Comparison of ENCODE assay signal across 23 mouse cellular contexts in the genomic region with DNA sequence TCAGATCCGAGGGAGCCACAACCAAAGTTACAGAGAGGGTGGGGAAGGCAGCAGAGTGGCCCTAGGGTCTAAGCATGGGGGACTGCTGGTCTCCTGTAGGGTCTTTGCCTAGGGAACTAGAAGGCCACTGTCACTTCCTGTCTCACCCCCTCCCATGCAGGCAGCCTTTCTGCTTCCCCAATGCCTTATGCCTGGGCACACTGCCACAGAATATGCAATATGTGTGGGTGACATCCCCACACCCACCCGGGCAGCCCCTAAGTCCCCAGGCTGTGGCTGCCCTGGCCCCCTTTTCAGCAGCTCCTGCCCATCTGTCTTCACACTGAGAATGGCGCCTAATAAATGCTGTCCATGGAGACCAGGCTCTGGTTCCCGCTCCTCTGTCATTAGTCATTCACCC. TPM values are rescaled to one million over a fixed set of nuclear protein-coding genes. Genes with fewer than 3 reads are reported as not detected.
DNase-seq lines count a peak whose midpoint lies in the region; ATAC-seq and TF ChIP-seq lines count a peak whose summit lies in the region.
"Had no signal": no experiment of that assay in that cellular context is flagged by ENCODE, and none has a peak within 500 bp of the region (broad histone marks: within the 10 kb centered on the region; RNA-seq: fewer than 3 reads in every experiment).

No protein-coding gene starts in this region.

- TF ChIP-seq EP300 in stomach, postnatal 0 days (optimal IDR thresholded peaks at IDR 0.05), result no peak

- whole genome bisulfite sequencing in lung, embryonic 14.5 days, result 20% methylated on average over 4 of the region's 4 CpGs
- 33% methylated on average over 4 of the region's 4 CpGs for WGBS in lung, adult 2 months
- 49% methylated on average over 4 of the region's 4 CpGs for whole genome bisulfite sequencing in stomach, postnatal 0 days
- 60% methylated on average over 4 of the region's 4 CpGs for WGBS in midbrain, embryonic 10.5 days

- H3K9ac ChIP-seq in lung, embryonic 14.5 days, result no peak overlapping the region
- H3K9ac ChIP-seq in stomach, postnatal 0 days (ENCODE audit: low read length), result peak overlapping the region; percentile 27; the same call in 1 of the 2 replicates
- H3K9ac ChIP-seq: forebrain, embryonic 12.5 days; heart, embryonic 13.5 days; hindbrain, embryonic 12.5 days; liver, embryonic 15.5 days; midbrain, embryonic 13.5 days had no signal

- no peak for TF ChIP-seq POLR2A in lung, adult 2 months (IDR thresholded peaks at IDR 0.05; ENCODE audit: borderline replicate concordance, extremely low read depth, low read depth, low read length)

- peaks cover 15% of the 10 kb centered on the region for H3K27me3 ChIP-seq in lung, embryonic 14.5 days (ENCODE audit: insufficient read depth, low read length)
- H3K27me3 ChIP-seq in stomach, postnatal 0 days (ENCODE audit: control insufficient read depth, insufficient read depth, low read length), result no peaks in the 10 kb centered on the region
- H3K27me3 ChIP-seq in midbrain, embryonic 10.5 days (ENCODE audit: low read depth, poor library complexity, severe bottlenecking), result peaks cover 64% of the 10 kb centered on the region

- H3K4me1 ChIP-seq in lung, embryonic 14.5 days (ENCODE audit: insufficient read depth), result peaks cover 20% of the 10 kb centered on the region
- peaks cover 7% of the 10 kb centered on the region for H3K4me1 ChIP-seq in lung, adult 2 months (ENCODE audit: control insufficient read depth, insufficient read depth, low read length)
- H3K4me1 ChIP-seq in stomach, postnatal 0 days (replicated peaks; ENCODE audit: control insufficient read depth, insufficient read depth), result no peaks in the 10 kb centered on the region; the same call in 1 of the 2 replicates
- peaks cover 20% of the 10 kb centered on the region for H3K4me1 ChIP-seq in midbrain, embryonic 10.5 days

- no peak overlapping the region for H3K4me3 ChIP-seq in lung, embryonic 14.5 days (ENCODE audit: low read depth, low read length)
- no peak overlapping the region for H3K4me3 ChIP-seq in lung, adult 2 months (replicated peaks; ENCODE audit: extremely low read depth, low read depth, low read length)
- no peak overlapping the region for H3K4me3 ChIP-seq in stomach, postnatal 0 days (ENCODE audit: low read depth, low read length)
- no peak overlapping the region for H3K4me3 ChIP-seq in midbrain, embryonic 10.5 days
- H3K4me3 ChIP-seq: forebrain, embryonic 12.5 days; heart, embryonic 13.5 days; hindbrain, embryonic 12.5 days; layer of hippocampus, adult 2 months; limb, embryonic 10.5 days; liver, embryonic 15.5 days; midbrain, embryonic 13.5 days had no signal

- peak; percentile 15; the same call in 1 of the 2 replicates for ATAC-seq in lung, embryonic 14.5 days (ENCODE audit: insufficient read depth)
- ATAC-seq in hematopoietic stem cell, adult 5-6 weeks (replicated peaks in 1 of 2; ENCODE audit: insufficient read depth in 1 of 2, low FRiP score in 2 of 2, low TSS enrichment in 1 of 2, low read depth in 1 of 2, poor library complexity in 2 of 2, severe bottlenecking in 2 of 2), result peak; percentile 44 to 51
- ATAC-seq in stomach, postnatal 0 days (ENCODE audit: low FRiP score, low TSS enrichment), result 0 out of 2 replicates have a peak, but pooled peaks have one; percentile 1
- ATAC-seq: midbrain, embryonic 13.5 days; Patski had no signal

- peak; percentile 40 for DNase-seq in adrenal gland, postnatal 14 days
- DNase-seq in adrenal gland, adult 18-20 months (ENCODE audit: low spot score in 2 of 2), result no peak
- peak; percentile 70 for DNase-seq in lung, embryonic 14.5 days
- DNase-seq in lung, adult 2 months, result no peak
- DNase-seq in stomach, postnatal 0 days (ENCODE audit: low spot score), result no peak
- DNase-seq in midbrain, embryonic 10.5 days (ENCODE audit: low spot score), result no peak
- DNase-seq: gastrocnemius, postnatal 25 days; heart, postnatal 14 days; kidney, postnatal 25 days; liver; right cerebral cortex, postnatal 14 days; thymus, postnatal 14 days had no signal

- H3K27ac ChIP-seq in lung, embryonic 14.5 days (ENCODE audit: low read depth), result peak overlapping the region; percentile 16; the same call in 1 of the 2 replicates
- peak overlapping the region; percentile 56; the same call in 1 of the 2 replicates for H3K27ac ChIP-seq in stomach, postnatal 0 days (replicated peaks)
- no peak overlapping the region for H3K27ac ChIP-seq in midbrain, embryonic 10.5 days (replicated peaks)
- H3K27ac ChIP-seq: forebrain, embryonic 12.5 days; heart, embryonic 13.5 days; hindbrain, embryonic 12.5 days; layer of hippocampus, adult 2 months; limb, embryonic 10.5 days; liver, embryonic 15.5 days; midbrain, embryonic 13.5 days had no signal

- H3K4me2 ChIP-seq in lung, embryonic 14.5 days, result no peak overlapping the region
- peak overlapping the region; percentile 17; the same call in 1 of the 2 replicates for H3K4me2 ChIP-seq in stomach, postnatal 0 days (replicated peaks; ENCODE audit: low read depth)
- H3K4me2 ChIP-seq: forebrain, embryonic 12.5 days; heart, embryonic 13.5 days; hindbrain, embryonic 12.5 days; liver, embryonic 15.5 days; midbrain, embryonic 13.5 days had no signal

- H3K9me3 ChIP-seq in lung, embryonic 14.5 days (ENCODE audit: low read depth, low read length), result no peaks in the 10 kb centered on the region
- H3K9me3 ChIP-seq in stomach, postnatal 0 days (ENCODE audit: control insufficient read depth, low read length), result no peaks in the 10 kb centered on the region
- no peaks in the 10 kb centered on the region for H3K9me3 ChIP-seq in midbrain, embryonic 10.5 days (replicated peaks)
- H3K9me3 ChIP-seq: forebrain, embryonic 12.5 days; heart, embryonic 13.5 days; hindbrain, embryonic 12.5 days; limb, embryonic 10.5 days; liver, embryonic 15.5 days; midbrain, embryonic 13.5 days had no signal

- H3K36me3 ChIP-seq in lung, embryonic 14.5 days (ENCODE audit: insufficient read depth), result no peaks in the 10 kb centered on the region
- H3K36me3 ChIP-seq in stomach, postnatal 0 days (ENCODE audit: control insufficient read depth, insufficient read depth, low read length), result no peaks in the 10 kb centered on the region
- no peaks in the 10 kb centered on the region for H3K36me3 ChIP-seq in midbrain, embryonic 10.5 days
- H3K36me3 ChIP-seq: forebrain, embryonic 12.5 days; heart, embryonic 13.5 days; hindbrain, embryonic 12.5 days; limb, embryonic 10.5 days; liver, embryonic 15.5 days; midbrain, embryonic 13.5 days had no signal

- no peak for TF ChIP-seq CTCF in lung, embryonic 14.5 days (IDR thresholded peaks at IDR 0.05; ENCODE audit: low read depth)
- TF ChIP-seq CTCF in lung, adult 2 months (IDR thresholded peaks at IDR 0.05; ENCODE audit: insufficient read depth, low read length), result no peak
- TF ChIP-seq CTCF in stomach, postnatal 0 days (IDR thresholded peaks at IDR 0.05; ENCODE audit: low read depth), result no peak

RNA-seq across cellular contexts. Expression of a gene that starts 22.8 kb away (rescaled TPM):
- 33.9 and 38.9 TPM in 2 replicates for total RNA-seq in adrenal gland, postnatal 14 days (2021)
- total RNA-seq in adrenal gland, adult 18-20 months (2021), result 10 to 100 TPM; 38.7 to 43.8 TPM
- polyA plus RNA-seq in lung, embryonic 14.5 days (2014; fragmentation: Nextera tagmentation; extraction: Ambion mirVana), result 27.6 and 29.5 TPM in 2 replicates
- polyA plus RNA-seq in lung, adult 2 months (2012; rRNA removed), result 82.9 and 97.2 TPM in 2 replicates
- 3.3 and 5.7 TPM in 2 replicates for total RNA-seq in hematopoietic stem cell, adult 5-6 weeks (2017)
- 30.6 and 35.6 TPM in 2 replicates for polyA plus RNA-seq in stomach, postnatal 0 days (2015; fragmentation: Nextera tagmentation; extraction: Ambion mirVana)
- 26.7 and 30.3 TPM in 2 replicates for polyA plus RNA-seq in midbrain, embryonic 10.5 days (2016; fragmentation: Nextera tagmentation; extraction: Ambion mirVana)

RNA-seq across cellular contexts. Expression of a gene that starts 36.9 kb away (rescaled TPM):
- 678 and 701 TPM in 2 replicates for total RNA-seq in adrenal gland, postnatal 14 days (2021)
- total RNA-seq in adrenal gland, adult 18-20 months (2021), result 1,000 to 10,000 TPM in 1 of 2 experiments, 100 to 1,000 TPM in 1; 960 to 1,436 TPM
- 29.9 and 30.3 TPM in 2 replicates for polyA plus RNA-seq in lung, embryonic 14.5 days (2014; fragmentation: Nextera tagmentation; extraction: Ambion mirVana)
- 85.5 and 98.7 TPM in 2 replicates for polyA plus RNA-seq in lung, adult 2 months (2012; rRNA removed)
- 0.38 and 0.60 TPM in 2 replicates for total RNA-seq in hematopoietic stem cell, adult 5-6 weeks (2017)
- polyA plus RNA-seq in stomach, postnatal 0 days (2015; fragmentation: Nextera tagmentation; extraction: Ambion mirVana), result 11.1 and 13.8 TPM in 2 replicates
- 0.12 and 0.27 TPM in 2 replicates for polyA plus RNA-seq in midbrain, embryonic 10.5 days (2016; fragmentation: Nextera tagmentation; extraction: Ambion mirVana)
- total RNA-seq: megakaryocyte, adult 5-6 weeks; neutrophil, adult 5-6 weeks had no signal
- polyA plus RNA-seq: Patski had no signal

RNA-seq across cellular contexts. Expression of a gene that starts 41.7 kb away (rescaled TPM):
- total RNA-seq in adrenal gland, postnatal 14 days (2021), result 39.0 and 39.1 TPM in 2 replicates
- total RNA-seq in adrenal gland, adult 18-20 months (2021), result 1 to 10 TPM; 6.5 to 7.6 TPM
- polyA plus RNA-seq in lung, embryonic 14.5 days (2014; fragmentation: Nextera tagmentation; extraction: Ambion mirVana), result 416 and 454 TPM in 2 replicates
- polyA plus RNA-seq in lung, adult 2 months (2012; rRNA removed), result 12.2 and 13.8 TPM in 2 replicates
- total RNA-seq in hematopoietic stem cell, adult 5-6 weeks (2017), result 74.1 and 81.4 TPM in 2 replicates
- polyA plus RNA-seq in stomach, postnatal 0 days (2015; fragmentation: Nextera tagmentation; extraction: Ambion mirVana), result 58.1 and 79.9 TPM in 2 replicates
- polyA plus RNA-seq in midbrain, embryonic 10.5 days (2016; fragmentation: Nextera tagmentation; extraction: Ambion mirVana), result 413 and 444 TPM in 2 replicates

Comparison
In these comparisons a context has a peak if more than half of its experiments do, and no peak if none do; other contexts are left out.
1. DNase-seq: peak in adrenal gland, postnatal 14 days (single experiment) and lung, embryonic 14.5 days (single experiment); none in adrenal gland, adult 18-20 months (0 of 2), lung, adult 2 months (single experiment), stomach, postnatal 0 days (single experiment) and midbrain, embryonic 10.5 days (single experiment).
2. Peak in every context shown above with its lines, with median percentiles within 50 percentile points of each other: ATAC-seq.